Mouse (Mus musculus) heart, adult 2 months (tissue): Measurements from ENCODE around the gene Cpsf6.

Experiments used
- EP300 ChIP-seq: fragments of 200-500 bp; IDR thresholded peaks from 2 replicates; pipeline ENCODE4 v1.6.1; 2011; ENCODE audit warnings: low read depth, low read length, control low read depth; ENCODE audit not compliant: insufficient read depth
- POLR2A ChIP-seq: fragments of 200-500 bp; IDR thresholded peaks from 2 replicates; pipeline ENCODE4 v1.6.1; 2011; ENCODE audit warnings: mild to moderate bottlenecking, low read depth, low read length, control low read depth; ENCODE audit not compliant: insufficient read depth

DNA sequence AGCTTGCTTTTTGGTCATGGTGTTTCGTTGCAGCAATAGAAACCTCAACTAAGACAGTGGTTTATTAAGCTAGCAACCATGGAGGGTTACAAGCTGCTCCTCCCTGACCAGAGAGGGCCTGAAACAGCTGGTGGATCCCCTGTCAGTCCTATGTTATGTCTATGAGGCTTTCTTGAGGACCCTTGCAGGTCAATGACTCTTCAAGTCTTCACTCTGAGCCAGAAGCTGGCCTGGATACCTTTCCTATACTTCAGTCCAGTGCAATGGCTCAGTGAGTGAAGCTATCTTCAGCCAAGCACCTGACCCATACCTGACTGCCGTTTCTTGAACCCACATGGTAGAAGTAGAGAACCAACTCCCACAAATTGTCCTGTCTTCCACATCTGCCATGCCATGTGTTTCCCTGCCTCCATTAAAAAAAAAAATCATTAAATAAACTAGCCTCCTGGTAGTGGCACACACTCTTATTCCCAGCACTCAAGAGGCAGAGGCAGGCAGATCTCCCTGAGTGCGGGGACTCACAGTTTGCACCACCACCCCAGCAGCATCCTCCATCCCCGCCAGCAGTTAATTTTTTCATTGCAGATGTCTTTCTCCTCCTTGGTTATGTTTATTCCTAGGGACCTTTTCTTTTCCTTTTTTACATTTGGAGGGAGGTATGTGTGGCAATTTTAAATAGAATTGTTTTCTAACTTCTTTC lies 4.7 kb upstream of the Cpsf6 start:
- no peak for TF ChIP-seq EP300
- no peak for TF ChIP-seq POLR2A
